In the genomic region with DNA sequence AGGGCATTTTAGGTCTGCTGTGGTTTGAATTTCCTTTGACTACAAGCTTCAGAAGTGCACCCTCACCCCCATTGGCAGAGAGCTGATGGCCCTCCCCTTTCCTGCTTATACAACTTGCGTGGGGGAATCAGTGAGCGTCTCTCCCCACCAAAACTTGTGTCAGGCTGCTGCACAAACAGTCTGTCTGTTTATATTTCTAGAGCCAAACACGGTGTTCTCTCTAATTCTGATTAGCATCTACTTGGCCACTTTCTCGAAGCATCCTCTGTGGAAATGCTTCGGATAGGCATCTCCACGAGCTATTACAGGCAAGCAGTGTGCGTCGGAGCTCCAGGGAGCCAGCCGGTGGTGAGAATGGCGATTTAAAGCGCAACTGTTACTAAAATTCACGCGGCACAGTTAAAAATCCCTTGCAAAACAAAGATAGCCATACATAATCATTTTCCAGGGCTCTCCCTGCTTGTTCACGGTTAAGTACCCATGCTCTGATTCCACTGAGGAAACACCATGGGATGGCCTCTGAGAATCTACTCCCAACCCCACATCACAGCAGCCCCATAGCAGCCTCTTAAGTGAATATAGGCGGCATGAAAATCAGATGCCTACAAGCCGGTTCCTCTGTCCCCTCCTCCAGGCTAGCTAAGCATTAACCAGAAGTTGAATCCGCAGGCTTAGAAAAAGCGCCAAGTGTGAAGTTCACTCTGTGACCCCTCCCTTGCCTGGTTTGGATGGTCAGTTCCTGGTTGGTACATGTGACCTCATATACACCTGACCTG, we compare ENCODE assay signal across 8 mouse cellular contexts.
DNase-seq lines count a peak whose midpoint lies in the region; ATAC-seq and TF ChIP-seq lines count a peak whose summit lies in the region.

No protein-coding gene starts in this region.

- no peaks in the 10 kb centered on the region for H3K27me3 ChIP-seq in hindbrain, embryonic 14.5 days (ENCODE audit: control insufficient read depth, insufficient read depth, low read length)
- no peaks in the 10 kb centered on the region for H3K27me3 ChIP-seq in midbrain, embryonic 13.5 days
- no peaks in the 10 kb centered on the region for H3K27me3 ChIP-seq in cerebellum, adult 2 months (ENCODE audit: control insufficient read depth, insufficient read depth, low read length)

- no peak overlapping the region for H3K27ac ChIP-seq in hindbrain, embryonic 14.5 days
- H3K27ac ChIP-seq in midbrain, embryonic 13.5 days: no peak overlapping the region
- H3K27ac ChIP-seq in cerebellum, adult 2 months (ENCODE audit: insufficient read depth, low read length): no peak overlapping the region

- 21% methylated on average over 18 of the region's 18 CpGs for WGBS in lung, adult 2 months
- 26% methylated on average over 18 of the region's 18 CpGs for WGBS in hindbrain, embryonic 14.5 days
- WGBS in midbrain, embryonic 13.5 days: 26% methylated on average over 18 of the region's 18 CpGs
- 25% methylated on average over 18 of the region's 18 CpGs for WGBS in cerebellum, adult 2 months

- H3K4me2 ChIP-seq in hindbrain, embryonic 14.5 days (replicated peaks): peak overlapping the region; percentile 30
- peak overlapping the region; percentile 39 for H3K4me2 ChIP-seq in midbrain, embryonic 13.5 days (replicated peaks)

- no peaks in the 10 kb centered on the region for H3K9me3 ChIP-seq in hindbrain, embryonic 14.5 days (ENCODE audit: control insufficient read depth, low read length)
- no peaks in the 10 kb centered on the region for H3K9me3 ChIP-seq in midbrain, embryonic 13.5 days

- no peaks in the 10 kb centered on the region for H3K36me3 ChIP-seq in hindbrain, embryonic 14.5 days (replicated peaks; ENCODE audit: control insufficient read depth, insufficient read depth)
- no peaks in the 10 kb centered on the region for H3K36me3 ChIP-seq in midbrain, embryonic 13.5 days

- H3K9ac ChIP-seq in hindbrain, embryonic 14.5 days: no peak overlapping the region
- 0 out of 2 replicates have a peak overlapping the region, but pooled peaks have one; percentile 33 for H3K9ac ChIP-seq in midbrain, embryonic 13.5 days (replicated peaks)

- no peak for TF ChIP-seq CTCF in lung, adult 2 months (IDR thresholded peaks at IDR 0.05; ENCODE audit: insufficient read depth, low read length)
- no peak for TF ChIP-seq CTCF in cerebellum, adult 2 months (IDR thresholded peaks at IDR 0.05; ENCODE audit: borderline replicate concordance, insufficient read depth, low read depth, low read length)

- DNase-seq in lung, adult 18-20 months: peak; percentile 9 to 20
- DNase-seq in lung, adult 2 months: no peak
- DNase-seq in hindbrain, embryonic 14.5 days (ENCODE audit: low spot score): no peak
- peak; percentile 15 to 19 for DNase-seq in layer of hippocampus, postnatal 14 days (ENCODE audit: low spot score in 2 of 2)
- no peak for DNase-seq in spleen, postnatal 4 days (ENCODE audit: low spot score in 2 of 2)
- DNase-seq in cerebellum, adult 2 months: no peak
- DNase-seq in gastrocnemius, adult 18-20 months (ENCODE audit: low spot score): no peak

- H3K4me3 ChIP-seq in lung, adult 2 months (replicated peaks; ENCODE audit: extremely low read depth, low read depth, low read length): no peak overlapping the region
- H3K4me3 ChIP-seq in hindbrain, embryonic 14.5 days (replicated peaks; ENCODE audit: low read length): no peak overlapping the region
- 0 out of 2 replicates have a peak overlapping the region, but pooled peaks have one; percentile 1 for H3K4me3 ChIP-seq in midbrain, embryonic 13.5 days (replicated peaks)
- no peak overlapping the region for H3K4me3 ChIP-seq in cerebellum, adult 2 months (replicated peaks; ENCODE audit: insufficient read depth, low read depth, low read length)

- no peak for ATAC-seq in hindbrain, embryonic 14.5 days (ENCODE audit: low FRiP score)
- ATAC-seq in midbrain, embryonic 13.5 days: no peak

- no peaks in the 10 kb centered on the region for H3K4me1 ChIP-seq in lung, adult 2 months (ENCODE audit: control insufficient read depth, insufficient read depth, low read length)
- H3K4me1 ChIP-seq in hindbrain, embryonic 14.5 days (replicated peaks; ENCODE audit: control insufficient read depth, insufficient read depth, low read length): 0 out of 2 replicates have a peak, but pooled peaks cover 12% of the 10 kb centered on the region
- peaks cover 29% of the 10 kb centered on the region for H3K4me1 ChIP-seq in midbrain, embryonic 13.5 days (replicated peaks)
- no peaks in the 10 kb centered on the region for H3K4me1 ChIP-seq in cerebellum, adult 2 months (ENCODE audit: control insufficient read depth, insufficient read depth, low read length)

- no peak for TF ChIP-seq POLR2A in lung, adult 2 months (IDR thresholded peaks at IDR 0.05; ENCODE audit: borderline replicate concordance, extremely low read depth, low read depth, low read length)
- no peak for TF ChIP-seq POLR2A in cerebellum, adult 2 months (IDR thresholded peaks at IDR 0.05; ENCODE audit: borderline replicate concordance, insufficient read depth, low read length)

Comparison
In these comparisons a context has a peak if more than half of its experiments do, and no peak if none do; other contexts are left out.
1. DNase-seq: peak in lung, adult 18-20 months (2 of 2) and layer of hippocampus, postnatal 14 days (2 of 2); none in lung, adult 2 months (single experiment), hindbrain, embryonic 14.5 days (single experiment), spleen, postnatal 4 days (0 of 2), cerebellum, adult 2 months (0 of 2) and gastrocnemius, adult 18-20 months (single experiment).